Mouse (Mus musculus): Measurements from ENCODE around the gene Mex3a.

GRCm38 (mm10) chr3:88540085-88540484 is 7.9 kb downstream of the Mex3a start:
- TF ChIP-seq CTCF (IDR thresholded peaks at IDR 0.05; ENCODE audit: borderline replicate concordance, insufficient read depth, low read depth, low read length): no peak
- no peak for TF ChIP-seq POLR2A (IDR thresholded peaks at IDR 0.05; ENCODE audit: borderline replicate concordance, insufficient read depth, low read length)

Measured in cerebellum, adult 2 months (tissue).